Mouse (Mus musculus) midbrain, embryonic 12.5 days (tissue): Measurements from ENCODE around the gene Hoxd10. TPM values are rescaled to one million over a fixed set of nuclear protein-coding genes. Genes with fewer than 3 reads are reported as not detected.

ENCODE experiments used
- ATAC-seq: fragments of 200-750 bp; cut with Nextera tagmentation; 2 replicates; pipeline ENCODE4 v1.8.0; 2017; ENCODE audit warnings: low read depth, moderate TSS enrichment, moderate library complexity; ENCODE audit not compliant: low FRiP score
- H3K27ac ChIP-seq: fragments of 300-500 bp; sonication (generic); replicated peaks from 2 replicates; pipeline ENCODE4 v1.5.1; 2016; ENCODE audit warnings: mild to moderate bottlenecking
- H3K27me3 ChIP-seq: fragments of 300-500 bp; sonication (generic); 2 replicates; pipeline ENCODE4 v1.6.1; 2016; ENCODE audit warnings: mild to moderate bottlenecking
- H3K36me3 ChIP-seq: fragments of 300-500 bp; sonication (generic); 2 replicates; pipeline ENCODE4 v1.6.1; 2016
- H3K4me1 ChIP-seq: fragments of 300-500 bp; sonication (generic); 2 replicates; pipeline ENCODE4 v1.6.1; 2016
- H3K4me2 ChIP-seq: fragments of 300-500 bp; sonication (generic); replicated peaks from 2 replicates; pipeline ENCODE4 v1.6.1; 2016; ENCODE audit warnings: mild to moderate bottlenecking, moderate library complexity
- H3K4me3 ChIP-seq: fragments of 300-500 bp; sonication (generic); 2 replicates; pipeline ENCODE4 v1.5.1; 2016; ENCODE audit warnings: mild to moderate bottlenecking
- H3K9ac ChIP-seq: fragments of 300-500 bp; sonication (generic); replicated peaks from 2 replicates; pipeline ENCODE4 v1.6.1; 2016; ENCODE audit warnings: mild to moderate bottlenecking, moderate library complexity
- H3K9me3 ChIP-seq: fragments of 300-500 bp; sonication (generic); 2 replicates; pipeline ENCODE4 v1.6.1; 2016; ENCODE audit warnings: mild to moderate bottlenecking
- WGBS: fragments of 180-500 bp; shearing (Covaris S2); methylation state at CpG from one replicate; pipeline ENCODE4 v1.1.7; 2016; 5-methylcytosine and 5-hydroxymethylcytosine counted together
- polyA plus RNA-seq: library from polyadenylated mRNA; unstranded; fragments of >200 nt; fragmentation: Nextera tagmentation; extraction: Ambion mirVana; gene quantifications from 2 replicates; pipeline ENCODE4 v1.2.1, GENCODE M21; 2016

The Hoxd10 gene
- polyA plus RNA-seq, 1 experiment from 2014 or later: not detected

DNA sequence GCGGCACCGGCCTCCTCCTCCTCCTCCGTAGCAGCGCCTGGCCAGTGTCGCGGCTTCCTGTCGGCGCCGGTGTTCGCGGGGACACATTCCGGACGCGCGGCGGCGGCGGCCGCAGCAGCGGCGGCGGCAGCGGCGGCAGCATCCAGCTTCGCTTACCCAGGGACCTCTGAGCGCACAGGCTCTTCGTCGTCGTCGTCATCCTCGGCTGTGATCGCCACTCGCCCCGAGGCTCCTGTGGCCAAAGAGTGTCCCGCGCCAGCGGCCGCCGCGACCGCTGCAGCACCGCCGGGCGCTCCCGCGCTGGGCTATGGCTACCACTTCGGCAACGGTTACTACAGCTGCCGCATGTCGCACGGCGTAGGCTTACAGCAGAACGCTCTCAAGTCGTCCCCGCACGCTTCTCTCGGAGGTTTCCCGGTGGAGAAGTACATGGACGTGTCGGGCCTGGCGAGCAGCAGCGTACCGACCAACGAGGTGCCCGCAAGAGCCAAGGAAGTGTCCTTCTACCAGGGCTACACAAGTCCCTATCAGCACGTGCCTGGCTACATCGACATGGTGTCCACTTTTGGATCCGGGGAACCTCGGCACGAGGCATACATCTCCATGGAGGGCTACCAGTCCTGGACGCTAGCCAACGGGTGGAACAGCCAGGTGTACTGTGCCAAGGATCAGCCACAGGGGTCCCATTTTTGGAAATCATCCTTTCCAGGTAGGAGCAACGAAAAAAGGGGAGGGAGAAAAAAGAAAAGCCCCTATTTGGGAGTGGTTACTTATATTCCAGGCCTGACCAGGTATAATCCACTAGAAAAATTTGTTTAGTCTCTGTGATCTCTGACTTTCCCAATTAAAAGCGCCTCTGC lies 23.1 kb upstream of the Hoxd10 start:
- Histone ChIP-seq H3K27ac (no peak overlapping the region), H3K4me1 (peaks cover 15% of the 10 kb centered on the region), H3K27me3 (peaks cover 94% of the 10 kb centered on the region), H3K9me3 (no peaks in the 10 kb centered on the region), H3K4me2 (peak overlapping the region; percentile 59), H3K9ac (no peak overlapping the region), H3K36me3 (no peaks in the 10 kb centered on the region), H3K4me3 (peak overlapping the region; percentile 39)
- under 1% methylated on average over 46 of the region's 74 CpGs for WGBS
- ATAC-seq: no peak; the same call in 1 of the 2 replicates

- Histone ChIP-seq H3K9ac (no peak overlapping the region), H3K36me3 (no peaks in the 10 kb centered on the region), H3K27me3 (peaks cover 94% of the 10 kb centered on the region), H3K9me3 (no peaks in the 10 kb centered on the region), H3K27ac (no peak overlapping the region), H3K4me2 (no peak overlapping the region), H3K4me3 (no peak overlapping the region), H3K4me1 (peaks cover 15% of the 10 kb centered on the region)
- 3% methylated on average over 3 of the region's 3 CpGs for WGBS
- ATAC-seq: no peak
These were observed 22.5 kb upstream of the Hoxd10 start for GRCm38 (mm10) chr2:74669230-74669578.

DNA sequence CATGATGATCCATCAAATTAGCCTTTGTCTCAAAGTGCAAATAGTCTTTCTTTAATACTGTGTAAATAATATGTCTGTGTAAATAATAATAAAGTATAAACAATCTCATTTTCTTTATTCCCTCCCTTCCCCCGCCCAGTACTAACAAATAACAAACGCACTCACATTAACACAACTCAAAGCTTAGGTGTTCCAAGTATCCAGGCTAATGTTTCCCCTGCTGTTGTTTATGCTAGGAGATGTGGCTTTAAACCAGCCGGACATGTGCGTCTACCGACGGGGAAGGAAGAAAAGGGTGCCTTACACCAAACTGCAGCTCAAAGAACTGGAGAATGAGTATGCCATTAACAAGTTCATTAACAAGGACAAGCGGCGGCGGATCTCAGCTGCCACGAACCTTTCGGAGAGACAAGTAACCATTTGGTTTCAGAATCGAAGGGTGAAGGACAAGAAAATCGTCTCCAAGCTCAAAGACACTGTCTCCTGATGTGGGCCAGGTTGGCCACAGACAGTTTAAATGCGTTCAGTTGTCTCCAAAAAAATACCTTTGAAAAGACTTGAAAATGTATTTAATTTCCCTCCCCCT lies 22.0 kb upstream of the Hoxd10 start:
- peaks cover 15% of the 10 kb centered on the region for H3K4me1 ChIP-seq
- H3K9me3 ChIP-seq: no peaks in the 10 kb centered on the region
- H3K27me3 ChIP-seq: peaks cover 94% of the 10 kb centered on the region
- no peak overlapping the region for H3K4me2 ChIP-seq
- no peak for ATAC-seq
- H3K27ac ChIP-seq: no peak overlapping the region
- H3K9ac ChIP-seq: no peak overlapping the region
- no peaks in the 10 kb centered on the region for H3K36me3 ChIP-seq
- no peak overlapping the region for H3K4me3 ChIP-seq
- WGBS: 1% methylated on average over 14 of the region's 14 CpGs

DNA sequence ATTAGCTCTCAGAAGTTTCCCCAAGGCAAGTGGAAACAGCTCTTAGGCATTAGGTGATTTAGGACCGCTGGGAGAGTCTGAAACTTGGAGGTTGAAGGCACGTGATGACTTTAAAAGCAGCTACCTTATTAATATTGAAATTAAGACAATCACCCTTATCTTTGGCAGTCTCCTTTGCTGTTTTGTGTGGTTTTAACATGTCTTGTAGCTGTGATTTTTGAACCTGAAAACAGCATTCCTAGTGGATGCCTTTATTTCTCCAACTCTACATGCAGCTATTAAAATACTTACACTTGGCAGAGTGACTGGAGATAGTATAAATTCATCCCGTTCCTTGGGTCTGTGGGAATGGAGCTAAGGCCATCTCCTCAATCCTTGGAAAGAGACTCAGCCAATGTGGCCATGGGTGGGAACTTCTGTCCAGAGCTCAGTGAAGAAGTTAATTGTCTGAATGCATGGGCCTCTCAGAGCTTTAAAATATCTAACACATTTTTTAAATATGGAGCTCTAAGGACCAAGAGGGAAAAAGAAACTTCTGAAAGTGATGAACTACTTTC lies 21.0 kb upstream of the Hoxd10 start:
- Histone ChIP-seq H3K9me3 (no peaks in the 10 kb centered on the region), H3K27ac (no peak overlapping the region), H3K9ac (no peak overlapping the region), H3K27me3 (peaks cover 97% of the 10 kb centered on the region), H3K4me2 (no peak overlapping the region), H3K36me3 (no peaks in the 10 kb centered on the region), H3K4me3 (no peak overlapping the region), H3K4me1 (peaks cover 15% of the 10 kb centered on the region)
- WGBS: 2% methylated on average over 3 of the region's 3 CpGs
- no peak for ATAC-seq

DNA sequence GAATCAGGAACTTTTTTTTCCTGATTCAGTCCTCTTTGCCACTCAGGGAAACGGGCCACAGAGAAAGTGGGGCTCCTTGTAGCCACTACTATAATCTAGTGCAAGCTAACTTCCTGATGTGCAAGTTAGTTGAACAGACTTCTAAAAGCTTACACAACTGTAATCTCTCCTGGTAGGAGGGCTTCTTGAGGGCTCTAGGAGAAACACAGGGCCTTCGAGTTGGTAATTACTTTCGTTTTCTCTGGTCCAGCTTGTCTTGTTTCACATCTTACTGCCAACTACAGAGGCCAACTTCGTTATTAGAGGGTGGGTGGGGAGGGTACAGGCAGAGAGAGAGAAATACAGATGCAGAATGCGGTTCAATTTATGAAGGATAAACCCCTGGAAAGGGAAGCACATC lies 19.9 kb upstream of the Hoxd10 start:
- H3K4me2 ChIP-seq: no peak overlapping the region

GRCm38 (mm10) chr2:74672481-74673362 lies 19.0 kb upstream of the Hoxd10 start:
- no peak overlapping the region for H3K27ac ChIP-seq
- H3K9me3 ChIP-seq: no peaks in the 10 kb centered on the region
- H3K9ac ChIP-seq: no peak overlapping the region
- ATAC-seq: peak; percentile 52; the same call in 1 of the 2 replicates
- H3K27me3 ChIP-seq: peaks cover 96% of the 10 kb centered on the region
- H3K4me2 ChIP-seq: peak overlapping the region; percentile 47
- no peaks in the 10 kb centered on the region for H3K36me3 ChIP-seq
- under 1% methylated on average over 39 of the region's 40 CpGs for WGBS
- peaks cover 14% of the 10 kb centered on the region for H3K4me1 ChIP-seq
- H3K4me3 ChIP-seq: peak overlapping the region; percentile 27

More for the DNA sequence above, 19.9 kb upstream of the Hoxd10 start:
- no peaks in the 10 kb centered on the region for H3K36me3 ChIP-seq
- H3K27ac ChIP-seq: no peak overlapping the region
- ATAC-seq: no peak
- H3K9me3 ChIP-seq: no peaks in the 10 kb centered on the region
- peaks cover 15% of the 10 kb centered on the region for H3K4me1 ChIP-seq
- peaks cover 97% of the 10 kb centered on the region for H3K27me3 ChIP-seq
- H3K9ac ChIP-seq: no peak overlapping the region
- no peak overlapping the region for H3K4me3 ChIP-seq
- 0% methylated on average over 5 of the region's 5 CpGs for WGBS

DNA sequence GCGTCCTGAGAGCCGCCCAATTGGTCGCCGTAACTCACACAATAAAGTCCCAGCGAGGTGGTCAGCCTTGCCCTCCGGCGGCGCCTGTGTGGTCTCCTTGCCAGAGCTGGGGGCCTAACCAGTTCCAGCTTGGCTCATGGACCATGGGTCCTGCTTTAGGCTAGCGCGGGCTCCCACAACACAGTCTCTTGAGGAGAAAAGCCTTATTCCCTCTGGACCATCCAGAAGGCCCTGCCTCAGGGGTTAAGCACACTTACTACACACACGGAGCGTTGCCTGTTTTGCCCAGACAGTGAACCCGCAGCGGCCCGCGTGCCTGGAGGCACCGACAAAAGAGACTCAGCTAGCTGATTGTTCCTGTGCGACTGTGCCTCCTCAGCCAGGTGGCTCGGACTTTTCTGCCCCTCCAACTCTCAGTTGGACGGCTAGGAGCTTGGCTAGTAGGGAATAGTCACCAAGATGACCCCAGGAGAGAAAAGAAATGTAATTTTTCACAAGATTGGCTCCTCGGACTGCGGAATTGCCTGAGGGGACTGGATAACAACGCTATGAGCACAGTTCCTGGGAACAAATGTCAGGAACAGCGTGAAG lies 17.8 kb upstream of the Hoxd10 start:
- peaks cover 4% of the 10 kb centered on the region for H3K4me1 ChIP-seq
- H3K9ac ChIP-seq: no peak overlapping the region
- H3K4me2 ChIP-seq: no peak overlapping the region
- WGBS: 1% methylated on average over 24 of the region's 24 CpGs
- peaks cover 96% of the 10 kb centered on the region for H3K27me3 ChIP-seq
- H3K36me3 ChIP-seq: no peaks in the 10 kb centered on the region
- no peak for ATAC-seq
- no peak overlapping the region for H3K4me3 ChIP-seq
- H3K9me3 ChIP-seq: no peaks in the 10 kb centered on the region
- H3K27ac ChIP-seq: no peak overlapping the region

GRCm38 (mm10) chr2:74674881-74675665 lies 16.7 kb upstream of the Hoxd10 start, which contains the start of gene Hoxd12:
Gene Hoxd12 (plus strand): TSS chr2:74675013.
- H3K9ac ChIP-seq: no peak within 1 kb of the TSS
- no peak within 1 kb of the TSS for H3K4me3 ChIP-seq
- peaks cover 4% of the 10 kb centered on the region for H3K4me1 ChIP-seq
- peaks cover 96% of the 10 kb centered on the region for H3K27me3 ChIP-seq
- 3% methylated on average over 47 of the region's 47 CpGs for WGBS
- no peak for ATAC-seq
- H3K27ac ChIP-seq: no peak within 1 kb of the TSS
- no peak within 1 kb of the TSS for H3K4me2 ChIP-seq
- H3K36me3 ChIP-seq: no peaks in the 10 kb centered on the region
- H3K9me3 ChIP-seq: no peaks in the 10 kb centered on the region

DNA sequence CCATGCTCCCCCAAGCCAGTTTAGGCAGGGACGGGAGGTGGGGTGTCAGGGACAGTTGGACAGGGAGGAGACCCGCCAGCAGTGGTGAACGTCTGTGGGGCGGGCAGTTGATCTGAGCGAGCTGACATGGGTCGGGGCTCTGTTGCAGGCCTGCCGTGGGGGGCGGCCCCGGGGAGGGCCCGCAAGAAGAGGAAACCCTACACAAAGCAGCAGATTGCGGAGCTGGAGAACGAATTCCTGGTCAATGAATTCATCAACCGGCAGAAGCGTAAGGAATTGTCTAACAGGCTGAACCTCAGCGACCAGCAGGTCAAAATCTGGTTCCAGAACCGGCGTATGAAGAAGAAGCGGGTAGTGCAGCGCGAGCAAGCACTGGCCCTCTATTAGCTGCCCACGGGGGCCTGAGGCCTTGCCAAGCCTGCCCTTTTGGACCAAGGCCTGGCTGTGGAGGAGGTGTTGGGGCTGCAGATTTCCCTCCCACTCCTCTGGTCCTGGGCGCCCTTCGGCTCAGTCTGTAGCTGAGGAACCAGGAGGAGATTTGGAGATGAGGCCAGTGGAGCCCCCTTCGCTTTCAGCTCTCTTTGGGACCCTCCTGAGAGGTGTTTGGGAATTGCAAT lies 15.9 kb upstream of the Hoxd10 start:
- H3K9me3 ChIP-seq: no peaks in the 10 kb centered on the region
- H3K4me3 ChIP-seq: no peak overlapping the region
- H3K4me1 ChIP-seq: peaks cover 4% of the 10 kb centered on the region
- H3K4me2 ChIP-seq: no peak overlapping the region
- H3K27me3 ChIP-seq: peaks cover 98% of the 10 kb centered on the region
- 5% methylated on average over 24 of the region's 24 CpGs for WGBS
- H3K27ac ChIP-seq: no peak overlapping the region
- H3K9ac ChIP-seq: no peak overlapping the region
- H3K36me3 ChIP-seq: no peaks in the 10 kb centered on the region
- no peak for ATAC-seq

GRCm38 (mm10) chr2:74676376-74677052 lies 15.2 kb upstream of the Hoxd10 start:
- 3% methylated on average over 9 of the region's 9 CpGs for WGBS
- no peak overlapping the region for H3K27ac ChIP-seq
- no peak overlapping the region for H3K4me2 ChIP-seq
- H3K4me3 ChIP-seq: no peak overlapping the region
- peaks cover 4% of the 10 kb centered on the region for H3K4me1 ChIP-seq
- peaks cover 99% of the 10 kb centered on the region for H3K27me3 ChIP-seq
- H3K36me3 ChIP-seq: no peaks in the 10 kb centered on the region
- no peak overlapping the region for H3K9ac ChIP-seq
- no peaks in the 10 kb centered on the region for H3K9me3 ChIP-seq
- no peak for ATAC-seq
